Mouse (Mus musculus) left cerebral cortex, adult 18-20 months (tissue): ENCODE data around the gene Gab1. TPM values are rescaled to one million over a fixed set of nuclear protein-coding genes. Genes with fewer than 3 reads are reported as not detected.

Experiments
- DNase-seq, 2 experiments: peaks; one replicate each; pipeline ENCODE4 v3.0.0; 2021 to 2022; ENCODE audit warnings: low spot score in 2 of 2, mixed read lengths in 1 of 2
- long read RNA-seq, 2 experiments: library from polyadenylated mRNA; stranded (forward); transcript quantifications; one replicate each; pipeline ENCODE4 v2.0.0; 2021
- total RNA-seq, 2 experiments: library from RNA; stranded (reverse); gene quantifications; 2 replicates each; pipeline ENCODE4 v1.2.3; 2021

Gene Gab1
- total RNA-seq, result 10 to 100 TPM; 12.8 to 16.1 TPM
- long read RNA-seq, experiment 1, full-length matches to known transcripts, result 7 of 12 reads
- long read RNA-seq, experiment 1, partial matches to known transcripts, result 5 of 12 reads
- long read RNA-seq, experiment 1, other reads (novel, unspliced or antisense), result 0 of 12 reads
- long read RNA-seq, experiment 2, full-length matches to known transcripts, result 4 of 9 reads
- long read RNA-seq, experiment 2, partial matches to known transcripts, result 3 of 9 reads
- long read RNA-seq, experiment 2, other reads (novel, unspliced or antisense), result 2 of 9 reads

DNA sequence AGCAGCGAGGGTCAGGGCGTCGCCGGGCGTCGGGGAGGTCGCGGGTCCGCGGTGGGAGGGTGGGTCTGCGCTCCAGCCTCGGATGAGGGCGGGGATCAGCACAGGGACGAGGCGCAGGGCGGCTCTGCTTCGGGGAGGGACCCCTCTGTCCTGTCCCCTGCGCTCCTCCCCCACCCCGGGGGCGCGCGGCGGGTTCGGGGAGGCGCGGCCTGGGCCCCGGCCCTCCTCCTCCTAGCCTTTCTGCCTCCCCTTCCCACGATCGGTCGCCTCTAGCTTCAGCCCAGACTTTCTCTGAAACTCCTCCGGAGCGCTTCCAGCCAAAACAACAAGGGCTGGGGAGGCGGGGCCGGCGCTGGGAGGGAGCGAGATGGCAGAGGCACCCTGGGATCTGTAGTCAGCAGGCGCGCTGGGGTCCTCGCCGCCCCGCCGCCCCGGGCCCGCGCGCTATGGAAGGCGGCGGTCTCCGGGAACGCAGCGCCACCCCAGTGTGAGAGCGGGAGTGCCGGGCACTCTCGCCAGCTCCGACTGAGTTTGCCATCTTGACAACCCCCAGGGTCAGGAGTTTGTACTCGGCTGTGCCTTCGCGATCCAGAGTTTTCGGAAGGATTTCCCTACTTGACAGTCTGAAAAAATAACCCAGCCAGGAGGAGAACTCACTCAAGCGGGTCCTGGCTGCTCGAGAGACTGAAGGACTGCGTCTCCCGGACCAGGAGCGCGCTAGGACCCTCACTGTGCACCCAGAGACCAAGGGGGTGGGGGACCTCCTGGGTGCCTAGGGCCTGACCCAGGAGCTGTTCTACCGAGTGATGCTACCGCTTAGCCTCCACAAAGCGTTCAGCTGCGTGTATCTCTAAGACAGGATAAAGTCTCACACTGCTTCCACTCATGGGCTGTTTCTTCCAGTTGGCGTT is at the start of gene Gab1:
Gene Gab1 (minus strand): TSS at position 324 of the 911 bp plus-strand sequence.
- peak; percentile 59 to 74 for DNase-seq

DNA sequence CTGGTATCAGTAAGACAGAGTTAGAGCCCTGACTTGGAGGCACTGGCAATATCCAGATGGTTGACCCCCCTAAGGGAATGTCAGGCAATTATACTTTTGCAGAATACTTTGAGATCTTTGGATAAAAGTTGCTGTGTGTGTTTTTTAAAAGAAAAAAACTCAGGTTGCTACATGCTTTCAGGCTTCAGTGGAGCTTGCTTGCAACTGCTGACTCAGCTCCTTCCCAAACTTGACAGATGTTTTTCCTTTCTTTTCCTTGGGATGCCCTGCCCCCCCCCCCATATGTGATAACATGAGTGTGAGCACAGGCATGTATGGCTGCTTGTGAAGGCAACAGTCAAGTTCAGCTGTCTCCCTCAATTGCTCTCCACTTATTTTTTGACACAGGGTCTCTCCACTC is 48.5 kb upstream of the Gab1 start:
- DNase-seq, result no peak

DNA sequence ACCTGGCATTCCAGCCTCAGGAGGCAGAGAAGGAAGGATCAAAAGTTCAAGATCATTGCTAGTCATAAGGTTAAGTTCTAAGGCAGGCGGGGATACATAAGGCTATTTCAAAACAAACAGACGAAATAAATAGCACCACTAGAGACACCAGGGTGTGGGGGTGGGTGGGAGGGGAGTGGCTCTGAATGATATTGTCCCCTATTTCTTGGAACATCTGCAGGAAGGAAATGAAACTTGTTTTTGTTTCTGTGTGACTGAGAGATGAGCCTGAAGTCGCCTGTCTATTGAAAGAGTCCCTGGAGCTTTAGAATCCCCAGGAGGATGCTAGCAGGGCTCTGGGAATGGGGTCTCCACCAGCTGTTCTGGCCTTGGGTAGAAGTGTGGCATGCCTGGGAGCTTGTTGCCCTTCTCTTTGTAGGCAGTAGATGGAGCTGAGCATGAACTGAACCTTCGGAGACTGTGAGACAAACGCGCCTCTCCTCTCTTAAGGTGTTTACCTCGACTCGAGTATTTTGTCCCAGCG is 43.5 kb upstream of the Gab1 start:
- no peak for DNase-seq

DNA sequence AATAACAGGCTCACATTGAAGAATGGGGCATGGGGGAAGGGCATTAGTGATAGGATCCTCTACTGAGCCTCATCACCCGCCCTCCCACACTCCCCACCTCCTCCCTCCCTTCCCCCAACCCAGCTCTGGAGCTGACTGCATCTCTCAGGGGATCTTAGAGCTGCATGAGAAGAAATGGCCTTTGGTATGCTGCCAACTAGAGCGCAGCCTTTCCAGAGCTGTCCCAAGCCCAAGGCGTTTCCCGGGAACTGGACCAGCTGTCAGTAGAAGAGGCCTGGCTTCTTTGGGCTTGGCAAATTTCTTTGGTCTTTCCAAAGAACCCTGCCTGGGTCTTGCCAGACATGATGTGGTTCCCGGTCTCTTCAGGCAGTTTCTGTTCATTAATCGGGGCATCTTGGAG is 42.3 kb upstream of the Gab1 start:
- peak; percentile 13 to 43 for DNase-seq

DNA sequence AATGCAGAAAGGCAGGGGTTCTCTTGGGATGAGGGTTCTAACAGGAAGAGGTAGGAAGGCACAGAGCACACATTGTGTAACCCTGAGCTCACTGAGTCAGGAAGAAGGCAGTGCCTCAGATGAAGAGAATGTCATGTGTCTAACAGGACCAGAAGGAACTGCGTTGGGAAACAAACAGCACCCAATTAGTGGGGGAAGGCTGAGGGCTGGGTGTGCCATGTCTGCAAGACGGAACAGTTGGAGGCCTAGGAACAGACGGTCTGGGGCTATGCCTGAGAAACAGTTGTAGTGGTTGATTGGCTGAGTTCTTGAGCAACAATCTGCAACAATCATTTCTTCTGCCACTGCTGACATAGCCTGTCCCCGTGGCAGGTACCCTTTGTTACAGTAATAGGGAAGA is 38.8 kb upstream of the Gab1 start:
- DNase-seq, result no peak

DNA sequence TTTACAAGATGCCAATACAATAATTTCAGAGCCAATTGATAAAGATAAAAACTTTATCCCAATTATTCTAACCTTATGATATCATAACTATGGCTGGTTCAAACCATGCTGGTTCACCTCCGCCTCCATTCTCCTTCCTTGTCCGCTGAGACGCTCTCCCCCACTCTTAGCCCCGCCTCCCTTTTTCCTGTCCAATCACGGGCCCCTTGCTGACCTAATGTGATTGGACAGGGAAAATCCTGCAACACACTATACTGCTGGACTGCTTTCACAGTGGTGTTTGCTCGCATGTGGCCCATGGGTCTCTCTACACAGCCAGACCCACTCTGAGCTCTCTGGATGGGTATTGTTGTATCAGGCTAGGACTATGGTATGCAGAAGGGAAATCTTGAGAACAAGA is 38.2 kb upstream of the Gab1 start:
- DNase-seq, result no peak

DNA sequence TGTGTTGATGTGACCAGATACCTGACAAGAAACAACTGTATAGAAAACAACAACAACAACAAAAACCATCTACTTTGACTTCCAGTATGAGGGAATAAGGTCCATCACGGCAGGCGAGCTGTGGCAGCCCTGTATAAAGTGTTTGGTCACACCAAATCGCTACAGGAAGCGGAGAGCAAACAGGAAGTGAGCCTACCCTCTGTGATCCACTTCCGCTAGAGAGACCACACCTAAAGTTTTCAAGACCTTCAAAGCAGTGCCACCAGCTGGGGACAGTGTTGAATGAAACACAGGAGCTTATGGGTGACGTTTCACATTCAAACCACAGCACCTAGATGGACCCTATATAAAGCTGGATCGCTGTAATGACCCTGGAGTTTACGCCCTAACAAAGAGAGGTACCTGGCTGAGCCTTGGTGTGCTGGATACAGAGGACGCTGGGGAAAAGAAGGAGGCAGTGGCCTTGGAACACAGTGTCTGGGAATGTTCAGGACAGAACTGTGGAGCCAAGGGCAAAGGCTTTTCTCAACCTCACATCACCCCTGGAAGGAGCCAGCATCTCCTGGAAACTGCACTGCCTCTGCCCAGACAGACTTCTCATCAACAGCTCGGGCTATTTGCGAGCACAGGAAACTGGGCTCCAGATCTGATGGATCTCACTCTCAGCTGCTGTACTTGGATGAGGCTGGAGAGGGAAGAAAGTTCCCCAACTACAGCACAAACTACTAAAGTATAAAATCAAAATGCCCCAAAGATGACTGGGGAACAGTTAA is 36.3 kb upstream of the Gab1 start:
- DNase-seq, result no peak

DNA sequence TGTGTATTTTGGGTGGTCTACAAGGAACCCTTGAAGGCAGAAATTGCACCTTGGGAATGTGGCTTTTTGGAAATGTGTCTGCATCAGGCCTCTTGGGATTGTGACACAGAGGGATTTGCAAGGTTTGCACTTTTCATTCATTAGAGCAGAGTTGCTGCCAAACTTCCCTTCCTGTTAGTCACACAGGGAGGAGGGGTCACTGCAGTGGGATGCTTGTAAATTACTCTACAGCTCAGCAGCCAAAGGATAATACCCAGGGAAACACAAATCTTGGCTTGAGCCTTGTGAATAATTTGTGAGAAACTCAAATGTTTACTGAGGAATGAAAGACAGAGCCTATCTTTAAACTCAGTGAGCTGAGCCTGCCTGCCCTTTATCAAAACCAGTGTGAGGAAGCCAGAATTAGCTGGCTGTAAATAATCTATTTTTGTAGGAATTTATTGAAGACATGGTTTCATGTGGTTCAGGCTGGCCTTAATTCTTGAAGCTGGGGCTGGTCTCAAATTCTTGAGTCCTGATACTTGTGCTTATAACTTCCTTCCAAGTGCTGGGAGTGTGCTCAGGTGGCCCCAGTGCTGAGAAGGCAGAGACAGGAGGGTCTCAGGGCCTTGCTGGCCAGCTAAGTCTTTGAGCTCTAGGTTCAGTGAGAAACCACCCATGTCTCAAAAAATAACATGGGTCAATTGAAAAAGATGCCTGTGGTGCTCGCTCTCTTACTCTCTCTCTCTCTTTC is 32.9 kb upstream of the Gab1 start:
- no peak for DNase-seq

DNA sequence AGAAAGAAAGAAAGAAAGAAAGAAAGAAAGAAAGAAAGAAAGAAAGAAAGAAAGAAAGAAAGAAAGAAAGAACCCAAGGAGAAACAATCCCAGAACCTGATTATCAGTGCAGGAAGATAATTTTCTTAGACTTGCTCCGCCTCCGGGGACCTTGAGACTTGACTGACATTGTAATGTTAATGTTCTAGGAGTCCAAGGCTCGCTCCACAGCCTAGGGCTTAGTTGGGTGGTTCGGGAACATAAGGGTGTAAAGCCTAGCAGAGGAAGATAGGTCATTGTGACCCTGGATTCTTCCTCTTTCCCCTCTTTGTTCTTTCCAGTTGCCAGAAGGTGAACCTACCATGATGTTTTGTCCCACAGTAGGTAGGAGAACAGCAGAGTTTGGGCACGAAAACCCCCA is 31.1 kb upstream of the Gab1 start:
- DNase-seq, result no peak

DNA sequence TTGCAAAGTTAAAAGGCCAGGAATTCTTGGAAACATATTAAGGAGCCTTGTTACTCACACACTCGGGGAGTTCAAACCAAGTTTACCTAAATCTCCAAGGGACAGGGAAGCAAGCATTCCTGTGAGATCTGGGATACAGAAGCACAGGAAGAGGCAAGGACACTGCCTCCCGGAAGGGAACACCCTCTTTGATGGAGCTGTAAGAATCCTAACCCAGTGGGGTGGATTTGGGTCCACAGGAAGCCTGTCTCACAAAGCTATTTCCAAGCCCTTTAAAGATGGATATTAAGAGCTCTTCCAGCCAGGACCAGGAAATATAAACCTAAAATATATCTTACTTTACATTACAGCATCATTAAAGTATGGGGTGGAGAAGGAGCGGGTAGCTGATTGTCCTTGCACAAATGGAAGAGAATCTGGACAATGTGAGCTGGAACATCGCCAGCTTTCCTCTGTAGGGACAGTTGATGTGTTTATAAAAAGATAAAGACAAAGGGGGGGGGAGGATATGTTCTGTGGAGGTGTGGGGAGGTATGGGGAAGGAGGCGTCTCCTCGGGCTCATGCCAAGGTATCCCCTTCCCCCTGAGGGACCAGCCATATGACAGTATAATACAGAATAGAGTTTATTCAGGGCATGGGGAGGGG is 28.1 kb upstream of the Gab1 start:
- no peak for DNase-seq

DNA sequence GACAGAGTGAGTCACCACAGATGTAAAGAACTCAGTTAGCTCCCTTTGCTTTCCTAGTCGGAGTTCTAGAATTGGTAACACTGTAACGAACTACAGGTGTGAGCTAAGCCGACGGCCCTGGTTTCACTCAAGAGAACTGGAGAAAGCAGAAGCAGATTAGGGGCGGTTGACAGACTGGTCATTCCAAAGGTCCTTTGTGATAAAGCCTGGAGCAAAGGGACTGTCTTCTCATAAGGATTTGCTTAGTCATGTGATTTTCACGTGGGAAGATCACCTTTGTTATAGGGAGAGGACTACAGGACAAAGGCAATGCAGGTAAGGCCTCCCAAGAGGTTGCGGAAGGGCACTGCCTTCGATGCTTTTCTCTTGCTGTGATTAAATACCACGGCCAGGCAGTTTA is 22.0 kb upstream of the Gab1 start:
- no peak for DNase-seq

DNA sequence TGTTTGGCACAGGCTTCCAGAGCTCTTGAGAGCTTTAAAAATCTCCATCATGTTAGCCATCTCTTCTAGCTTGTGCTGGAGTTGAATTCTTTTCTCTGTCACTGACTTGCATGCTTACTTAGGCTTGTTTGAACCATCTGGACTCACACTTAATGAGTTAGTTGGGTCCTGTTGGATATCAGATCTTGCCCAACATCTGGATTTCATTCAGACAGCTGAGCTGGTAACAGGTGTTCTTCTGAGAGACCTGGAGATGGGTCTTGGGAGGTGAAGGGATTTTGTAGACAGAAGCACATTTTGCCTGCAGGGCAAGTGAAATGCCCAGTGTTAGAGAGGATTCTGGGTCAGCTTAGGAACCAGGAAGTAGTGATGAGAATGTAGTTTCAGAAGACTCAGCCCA is 19.0 kb upstream of the Gab1 start:
- DNase-seq, result no peak

DNA sequence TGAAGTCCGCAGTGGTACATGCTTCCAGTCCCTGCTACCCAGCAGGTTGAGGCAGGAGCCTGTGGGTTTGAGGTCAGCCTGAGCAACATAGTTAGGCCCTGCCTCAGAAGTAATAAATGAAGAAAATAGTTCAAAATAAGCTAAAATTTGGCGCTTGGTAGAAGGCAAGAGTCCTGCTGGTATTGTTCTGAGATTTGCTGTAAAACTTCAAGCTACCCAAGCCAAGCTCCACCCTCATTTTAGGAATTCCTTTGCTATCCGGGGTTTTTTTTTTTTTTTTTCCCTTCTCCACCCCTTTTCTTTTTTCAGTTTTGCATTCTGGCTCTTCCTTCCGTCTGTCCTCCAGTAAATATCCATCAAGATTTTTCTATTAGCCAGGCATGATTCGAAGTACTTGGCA is 15.7 kb upstream of the Gab1 start:
- no peak for DNase-seq

DNA sequence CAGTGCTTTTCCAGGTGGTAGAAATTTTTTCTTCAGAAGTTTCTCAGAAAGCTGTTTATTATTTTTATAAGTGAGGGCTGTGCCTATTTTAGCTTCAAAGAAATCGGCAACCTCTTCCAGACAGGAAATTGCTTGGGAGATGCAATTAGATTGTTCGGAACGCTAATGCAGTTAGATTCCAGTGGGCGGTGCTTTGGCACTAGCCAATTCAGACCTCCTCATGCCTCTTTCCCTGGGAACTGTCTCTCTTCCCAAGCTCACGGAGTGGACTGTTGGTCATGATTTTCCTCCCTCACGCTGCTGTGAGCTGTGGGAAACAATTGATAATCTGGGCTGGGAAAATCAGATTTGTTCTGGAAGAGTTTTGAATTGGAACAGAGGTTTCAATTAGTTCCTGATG is 15.1 kb upstream of the Gab1 start:
- no peak for DNase-seq

DNA sequence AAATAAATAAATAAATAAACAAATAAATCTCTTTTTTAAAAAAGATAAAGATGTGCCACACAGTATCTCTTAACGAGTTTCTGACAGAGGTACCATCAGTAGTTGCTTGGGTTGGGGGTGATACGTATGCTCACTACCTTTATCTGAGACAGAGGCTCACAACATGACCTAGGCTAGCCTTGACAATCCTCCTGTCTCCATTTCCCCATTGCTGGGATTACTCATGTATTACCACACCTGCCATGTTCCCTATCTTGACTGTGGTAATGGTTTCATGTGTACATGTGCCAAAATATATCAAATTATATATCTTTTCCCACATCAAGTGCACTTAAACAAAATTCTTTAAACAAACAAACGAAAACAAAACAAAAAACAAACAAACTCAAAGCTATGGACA is 14.2 kb upstream of the Gab1 start:
- DNase-seq, result no peak

DNA sequence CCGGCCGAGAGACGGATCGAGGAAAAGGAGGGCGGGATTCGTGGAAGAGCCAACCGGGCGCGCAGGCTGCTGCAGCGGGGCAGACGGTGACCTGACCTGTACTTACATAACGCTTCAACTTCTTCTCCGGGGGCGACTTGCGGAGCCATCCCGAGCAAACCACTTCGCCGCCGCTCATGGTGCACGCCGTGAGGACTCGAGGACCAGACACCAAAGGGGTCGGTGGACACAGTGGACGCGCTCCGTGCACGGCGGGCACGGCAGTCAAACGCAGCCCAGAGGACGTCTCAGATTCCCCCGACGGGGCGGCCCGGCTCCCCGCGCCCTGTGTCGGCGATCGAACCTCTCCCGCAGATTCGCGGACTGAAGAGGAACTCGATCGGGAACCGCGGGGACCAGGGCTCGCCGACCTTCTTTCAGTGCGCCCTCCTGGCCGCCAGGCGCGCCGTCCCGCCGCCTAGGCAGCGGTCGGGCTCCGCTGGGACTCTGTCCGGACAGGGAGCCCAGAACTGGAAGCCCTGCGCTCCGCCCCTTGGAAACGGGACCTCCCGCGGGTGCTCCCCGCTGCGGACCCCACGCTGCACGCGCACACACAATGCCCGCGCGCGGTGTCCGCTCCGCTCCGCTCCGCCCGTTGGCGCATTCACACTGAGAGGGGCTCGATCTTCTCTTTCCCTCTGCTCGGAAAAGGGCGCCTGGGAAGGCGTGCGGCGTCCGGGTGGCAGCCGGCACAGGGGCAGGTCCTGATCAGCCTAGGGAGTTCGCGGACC is 708 bp downstream of the Gab1 start:
- DNase-seq, result peak; percentile 15 to 28

DNA sequence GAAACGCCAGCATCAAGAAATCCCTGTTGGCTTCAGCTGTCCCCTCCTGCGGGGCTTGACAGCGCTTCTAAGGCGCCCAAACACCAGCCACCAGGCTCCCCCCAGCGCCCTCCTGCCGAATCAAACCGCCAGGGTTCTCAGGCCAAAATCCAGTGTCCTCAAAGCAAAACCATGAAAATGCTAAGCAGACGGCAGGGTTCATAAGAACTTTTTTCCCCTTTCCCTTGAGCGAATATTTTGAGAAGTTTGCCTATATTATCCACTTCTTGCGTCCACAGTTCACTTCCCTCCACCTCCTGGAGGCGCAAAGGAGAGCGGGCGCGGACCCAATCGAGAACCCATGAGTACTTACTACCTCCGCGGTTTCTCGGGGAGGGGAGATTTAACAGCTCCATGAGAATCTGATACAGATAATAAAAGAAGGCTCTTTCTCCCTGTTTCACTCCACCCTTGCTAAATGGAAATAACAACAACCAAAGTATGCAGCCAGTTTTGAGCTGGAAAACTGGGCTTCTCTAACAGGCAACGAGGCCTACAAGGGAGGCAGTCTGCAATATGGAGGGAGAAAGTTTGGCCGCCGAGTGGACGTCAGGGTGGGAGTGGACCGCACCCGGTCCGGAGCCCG is 1.4 kb downstream of the Gab1 start:
- DNase-seq, result peak; percentile 14 to 23

DNA sequence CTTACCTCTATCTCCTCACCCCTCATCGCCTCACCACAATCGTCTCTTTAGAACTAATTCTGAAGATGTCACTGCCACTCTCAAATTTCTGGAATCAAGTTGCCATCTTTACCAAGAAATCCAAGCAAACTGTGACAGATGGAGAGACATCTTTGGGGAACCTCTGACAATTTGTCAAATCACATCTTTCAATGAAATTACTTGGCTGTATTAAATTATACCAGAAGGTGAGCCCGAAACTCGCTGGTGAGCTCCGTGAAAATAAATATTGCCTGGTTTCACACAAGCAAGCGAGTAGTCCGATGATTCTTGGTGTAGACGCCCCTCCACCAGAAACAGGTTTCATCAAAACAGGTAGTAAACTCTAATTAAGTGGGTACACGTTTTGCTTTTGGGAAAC is 2.2 kb downstream of the Gab1 start:
- no peak for DNase-seq

DNA sequence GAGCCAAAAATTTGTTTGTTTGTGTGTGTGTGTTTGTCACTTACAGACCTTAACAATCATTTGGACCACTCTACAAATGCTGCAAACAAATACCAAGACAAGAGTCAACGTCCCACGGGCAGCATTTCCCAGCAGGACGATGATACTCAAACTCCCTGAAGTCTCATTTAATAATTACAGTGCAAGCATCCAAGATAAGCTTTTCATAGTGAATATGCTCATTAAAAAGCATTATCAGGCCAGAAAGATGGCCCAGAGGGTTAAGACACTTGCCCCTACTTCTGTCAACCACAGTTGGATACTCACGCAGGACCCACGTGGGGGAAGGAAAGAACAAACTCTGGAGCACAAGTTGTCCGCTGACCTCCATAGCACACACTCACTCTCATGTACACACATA is 4.8 kb downstream of the Gab1 start:
- DNase-seq, result no peak
